Mouse (Mus musculus) neural tube, embryonic 15.5 days (tissue): ENCODE results near the gene Sim2. TPM values are rescaled to one million over a fixed set of nuclear protein-coding genes. Genes with fewer than 3 reads are reported as not detected.

ENCODE experiments used
- ATAC-seq: fragments of 200-750 bp; cut with Nextera tagmentation; 2 replicates; pipeline ENCODE4 v1.8.0; 2017; ENCODE audit warnings: mild to moderate bottlenecking, moderate TSS enrichment, moderate library complexity; ENCODE audit not compliant: low FRiP score
- H3K27ac ChIP-seq: fragments of 300-500 bp; sonication (generic); replicated peaks from 2 replicates; pipeline ENCODE4 v1.5.1; 2015; ENCODE audit warnings: mild to moderate bottlenecking, inconsistent platforms
- H3K27me3 ChIP-seq: fragments of 300-500 bp; sonication (generic); replicated peaks from 2 replicates; pipeline ENCODE4 v1.6.1; 2015; ENCODE audit warnings: inconsistent platforms
- H3K36me3 ChIP-seq: fragments of 300-500 bp; sonication (generic); 2 replicates; pipeline ENCODE4 v1.6.1; 2015; ENCODE audit warnings: inconsistent platforms
- H3K4me1 ChIP-seq: fragments of 300-500 bp; sonication (generic); 2 replicates; pipeline ENCODE4 v1.6.1; 2015; ENCODE audit warnings: inconsistent platforms
- H3K4me2 ChIP-seq: fragments of 300-500 bp; sonication (generic); 2 replicates; pipeline ENCODE4 v1.6.1; 2015; ENCODE audit warnings: inconsistent platforms, mild to moderate bottlenecking, moderate library complexity
- H3K4me3 ChIP-seq: fragments of 300-500 bp; sonication (generic); replicated peaks from 2 replicates; pipeline ENCODE4 v1.5.1; 2015; ENCODE audit warnings: mild to moderate bottlenecking, inconsistent platforms
- H3K9ac ChIP-seq: fragments of 300-500 bp; sonication (generic); replicated peaks from 2 replicates; pipeline ENCODE4 v1.6.1; 2015; ENCODE audit warnings: mild to moderate bottlenecking, inconsistent platforms
- H3K9me3 ChIP-seq: fragments of 300-500 bp; sonication (generic); replicated peaks from 2 replicates; pipeline ENCODE4 v1.6.1; 2016; ENCODE audit warnings: inconsistent platforms
- WGBS: fragments of 180-500 bp; shearing (Covaris S2); methylation state at CpG from one replicate; pipeline ENCODE4 v1.1.7; 2015; ENCODE audit warnings: mixed read lengths; 5-methylcytosine and 5-hydroxymethylcytosine counted together
- polyA plus RNA-seq: library from polyadenylated mRNA; unstranded; fragments of >200 nt; fragmentation: Nextera tagmentation; extraction: Ambion mirVana; gene quantifications from 2 replicates; pipeline ENCODE4 v1.2.1, GENCODE M21; 2015

The Sim2 gene
- polyA plus RNA-seq, 1 experiment from 2014 or later: 0.06 TPM

GRCm38 (mm10) chr16:94155041-94155653 lies 70.4 kb downstream of the Sim2 start:
- Histone ChIP-seq H3K4me2 (0 out of 2 replicates have a peak overlapping the region, but pooled peaks have one; percentile 9), H3K9ac (no peak overlapping the region), H3K27ac (no peak overlapping the region), H3K4me3 (no peak overlapping the region), H3K4me1 (peaks cover 25% of the 10 kb centered on the region), H3K9me3 (no peaks in the 10 kb centered on the region), H3K27me3 (0 out of 2 replicates have a peak, but pooled peaks cover 11% of the 10 kb centered on the region), H3K36me3 (no peaks in the 10 kb centered on the region)
- WGBS: 31% methylated on average over 14 of the region's 14 CpGs
- 0 out of 2 replicates have a peak, but pooled peaks have one; percentile 48 for ATAC-seq

- Histone ChIP-seq H3K9me3 (no peaks in the 10 kb centered on the region), H3K27me3 (0 out of 2 replicates have a peak, but pooled peaks cover 9% of the 10 kb centered on the region), H3K36me3 (no peaks in the 10 kb centered on the region), H3K9ac (no peak overlapping the region), H3K4me1 (peaks cover 15% of the 10 kb centered on the region), H3K4me3 (no peak overlapping the region), H3K27ac (no peak overlapping the region), H3K4me2 (no peak overlapping the region)
- no peak for ATAC-seq
- WGBS: 55% methylated on average over 8 of the region's 8 CpGs
Observed at GRCm38 (mm10) chr16:94157819-94158218, 73.1 kb downstream of the Sim2 start.

- Histone ChIP-seq H3K4me2 (no peak overlapping the region), H3K4me1 (peaks cover 13% of the 10 kb centered on the region; the same call in 1 of the 2 replicates), H3K36me3 (no peaks in the 10 kb centered on the region), H3K27me3 (peaks cover 11% of the 10 kb centered on the region; the same call in 1 of the 2 replicates), H3K4me3 (no peak overlapping the region), H3K9ac (no peak overlapping the region), H3K9me3 (no peaks in the 10 kb centered on the region), H3K27ac (no peak overlapping the region)
- 44% methylated on average over 6 of the region's 6 CpGs for WGBS
- no peak for ATAC-seq
Observed at GRCm38 (mm10) chr16:94162000-94162399, 77.3 kb downstream of the Sim2 start.

DNA sequence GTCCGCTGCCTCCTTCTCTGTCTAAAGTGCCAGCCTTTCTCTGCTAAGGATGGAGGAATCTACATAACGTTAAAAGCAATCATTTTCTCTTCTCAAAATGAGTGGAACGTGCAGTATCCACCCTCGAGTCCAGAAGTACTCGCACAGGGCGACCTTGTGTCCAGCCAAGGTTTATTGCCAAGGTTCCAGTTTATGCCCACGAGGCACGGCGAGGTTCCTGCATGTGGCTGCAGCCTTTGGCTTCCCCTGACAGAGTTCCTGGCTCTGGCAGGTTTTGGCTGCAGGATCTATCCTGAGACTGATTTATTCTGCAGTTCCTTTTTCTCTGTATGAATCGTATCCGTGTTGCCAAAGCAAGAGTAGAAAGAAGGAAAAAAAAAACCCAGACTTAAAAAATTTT lies 78.3 kb downstream of the Sim2 start:
- no peaks in the 10 kb centered on the region for H3K9me3 ChIP-seq
- H3K4me2 ChIP-seq: no peak overlapping the region
- H3K4me3 ChIP-seq: no peak overlapping the region
- no peak overlapping the region for H3K9ac ChIP-seq
- H3K36me3 ChIP-seq: no peaks in the 10 kb centered on the region
- ATAC-seq: no peak
- peaks cover 11% of the 10 kb centered on the region; the same call in 1 of the 2 replicates for H3K27me3 ChIP-seq
- H3K4me1 ChIP-seq: peaks cover 13% of the 10 kb centered on the region; the same call in 1 of the 2 replicates
- 75% methylated on average over 11 of the region's 11 CpGs for WGBS
- no peak overlapping the region for H3K27ac ChIP-seq

DNA sequence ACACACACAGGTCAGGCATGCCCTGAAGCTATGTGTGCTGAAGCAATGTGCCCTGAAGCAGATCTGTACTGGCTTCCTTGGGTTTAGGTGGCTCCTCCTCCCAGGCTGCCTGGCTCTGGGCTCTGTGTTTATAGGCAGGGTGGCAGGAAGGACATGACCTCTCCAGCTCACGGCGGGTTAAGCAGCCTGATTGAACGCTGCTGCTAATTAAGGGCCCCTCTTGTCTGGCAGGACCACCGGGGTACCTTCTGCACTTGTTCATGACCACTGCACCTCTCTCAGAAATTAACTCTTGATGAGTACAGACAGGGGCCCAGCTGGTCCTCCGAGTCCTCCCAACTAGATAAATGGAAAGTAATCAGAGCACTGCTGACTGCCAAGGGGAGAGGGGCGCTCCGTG lies 79.5 kb downstream of the Sim2 start:
- no peak for ATAC-seq
- peaks cover 13% of the 10 kb centered on the region; the same call in 1 of the 2 replicates for H3K4me1 ChIP-seq
- H3K27me3 ChIP-seq: peaks cover 11% of the 10 kb centered on the region; the same call in 1 of the 2 replicates
- H3K4me2 ChIP-seq: no peak overlapping the region
- H3K9me3 ChIP-seq: no peaks in the 10 kb centered on the region
- no peak overlapping the region for H3K9ac ChIP-seq
- no peak overlapping the region for H3K27ac ChIP-seq
- H3K4me3 ChIP-seq: no peak overlapping the region
- no peaks in the 10 kb centered on the region for H3K36me3 ChIP-seq
- 9% methylated on average over 7 of the region's 7 CpGs for WGBS

- Histone ChIP-seq H3K27me3 (peaks cover 10% of the 10 kb centered on the region; the same call in 1 of the 2 replicates), H3K4me3 (no peak overlapping the region), H3K36me3 (no peaks in the 10 kb centered on the region), H3K9ac (no peak overlapping the region), H3K4me2 (no peak overlapping the region), H3K4me1 (peaks cover 13% of the 10 kb centered on the region; the same call in 1 of the 2 replicates), H3K9me3 (no peaks in the 10 kb centered on the region), H3K27ac (no peak overlapping the region)
- no peak for ATAC-seq
- WGBS: 46% methylated on average over 5 of the region's 5 CpGs
Observed at GRCm38 (mm10) chr16:94164978-94165377, 80.2 kb downstream of the Sim2 start.

- H3K4me2 ChIP-seq: no peak overlapping the region
- no peak for ATAC-seq
- no peaks in the 10 kb centered on the region for H3K9me3 ChIP-seq
- H3K36me3 ChIP-seq: no peaks in the 10 kb centered on the region
- no peak overlapping the region for H3K27ac ChIP-seq
- WGBS: 93% methylated on average over 16 of the region's 16 CpGs
- no peaks in the 10 kb centered on the region; the same call in 1 of the 2 replicates for H3K27me3 ChIP-seq
- no peak overlapping the region for H3K4me3 ChIP-seq
- peaks cover 13% of the 10 kb centered on the region; the same call in 1 of the 2 replicates for H3K4me1 ChIP-seq
- H3K9ac ChIP-seq: no peak overlapping the region
Observed at GRCm38 (mm10) chr16:94168655-94169545, 84.2 kb downstream of the Sim2 start.

DNA sequence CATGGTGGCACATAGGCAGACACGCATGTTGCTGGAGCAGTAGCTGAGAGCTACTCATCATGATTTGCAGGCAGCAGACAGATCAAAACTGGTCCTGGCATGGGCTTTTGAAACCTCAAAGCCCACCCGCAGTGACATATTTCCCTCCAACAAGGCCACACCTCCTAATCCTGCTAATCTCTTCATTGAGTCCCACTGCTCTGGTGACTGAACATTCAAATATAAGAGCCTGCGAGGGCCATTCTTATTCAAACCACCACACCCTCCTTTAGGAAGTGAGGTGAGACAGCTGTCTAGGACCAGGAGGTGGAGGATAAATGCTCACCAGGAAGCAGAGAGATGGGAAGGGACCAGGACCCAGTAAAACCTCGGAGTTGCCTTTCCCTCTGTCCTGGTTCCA lies 85.5 kb downstream of the Sim2 start:
- H3K27me3 ChIP-seq: no peaks in the 10 kb centered on the region; the same call in 1 of the 2 replicates
- ATAC-seq: no peak

GRCm38 (mm10) chr16:94173361-94173760 lies 88.6 kb downstream of the Sim2 start:
- ATAC-seq: no peak
- WGBS: 74% methylated on average over 1 of the region's 1 CpGs
- Histone ChIP-seq H3K4me2 (no peak overlapping the region), H3K4me1 (no peaks in the 10 kb centered on the region), H3K9ac (no peak overlapping the region), H3K9me3 (no peaks in the 10 kb centered on the region), H3K4me3 (no peak overlapping the region), H3K27me3 (peaks cover 12% of the 10 kb centered on the region), H3K36me3 (no peaks in the 10 kb centered on the region), H3K27ac (no peak overlapping the region)

More for the DNA sequence above, 85.5 kb downstream of the Sim2 start:
- 64% methylated on average over 4 of the region's 4 CpGs for WGBS
- no peak overlapping the region for H3K27ac ChIP-seq
- H3K9ac ChIP-seq: no peak overlapping the region
- H3K4me1 ChIP-seq: 0 out of 2 replicates have a peak, but pooled peaks cover under 1% of the 10 kb centered on the region
- H3K4me3 ChIP-seq: no peak overlapping the region
- no peaks in the 10 kb centered on the region for H3K36me3 ChIP-seq
- no peaks in the 10 kb centered on the region for H3K9me3 ChIP-seq
- H3K4me2 ChIP-seq: no peak overlapping the region

- peaks cover 16% of the 10 kb centered on the region for H3K4me1 ChIP-seq
- WGBS: 87% methylated on average over 7 of the region's 7 CpGs
- H3K9me3 ChIP-seq: no peaks in the 10 kb centered on the region
- no peak for ATAC-seq
- no peak overlapping the region for H3K27ac ChIP-seq
- no peaks in the 10 kb centered on the region for H3K36me3 ChIP-seq
- H3K4me3 ChIP-seq: no peak overlapping the region
- H3K27me3 ChIP-seq: peaks cover 15% of the 10 kb centered on the region
- H3K4me2 ChIP-seq: no peak overlapping the region
- H3K9ac ChIP-seq: no peak overlapping the region
Observed at GRCm38 (mm10) chr16:94175366-94175986, 90.7 kb downstream of the Sim2 start.
